Mouse (Mus musculus) hindlimb bud, embryonic 11.5 days (tissue): ENCODE results near the gene Cysrt1.

Experiments
- DNase-seq: peaks from one replicate; pipeline ENCODE4 v3.0.0-alpha.2; 2012; ENCODE audit warnings: low read depth, low spot score; ENCODE audit errors: extremely low spot score

Cysrt1 gene

GRCm38 (mm10) chr2:25242101-25242506, at the start of gene Cysrt1, which contains the start of gene Rnf208:
Gene Cysrt1 (minus strand): TSS chr2:25242452.
Gene Rnf208 (plus strand): TSS chr2:25242255.
- no peak for DNase-seq

- no peak for DNase-seq
These were observed 49.2 kb upstream of the Cysrt1 start for GRCm38 (mm10) chr2:25291184-25292053.

- DNase-seq, result no peak
These were observed 48.5 kb upstream of the Cysrt1 start for GRCm38 (mm10) chr2:25290816-25291130.

GRCm38 (mm10) chr2:25290101-25290815, 48.0 kb upstream of the Cysrt1 start:
- no peak for DNase-seq

- no peak for DNase-seq
These were observed 47.4 kb upstream of the Cysrt1 start, which contains the start of gene Lrrc26 for GRCm38 (mm10) chr2:25289651-25290050. Gene Lrrc26 (plus strand): TSS chr2:25289915.

- no peak for DNase-seq
These were observed 46.6 kb upstream of the Cysrt1 start for GRCm38 (mm10) chr2:25288734-25289345.

GRCm38 (mm10) chr2:25287927-25288649, 45.8 kb upstream of the Cysrt1 start, which contains the start of gene Tmem210:
Gene Tmem210 (plus strand): TSS chr2:25288145.
- no peak for DNase-seq

GRCm38 (mm10) chr2:25286837-25287636, 44.8 kb upstream of the Cysrt1 start:
- DNase-seq, result no peak

- no peak for DNase-seq
These were observed 44.1 kb upstream of the Cysrt1 start for GRCm38 (mm10) chr2:25286314-25286713.

- DNase-seq, result no peak
These were observed 43.3 kb upstream of the Cysrt1 start for GRCm38 (mm10) chr2:25285551-25285950.

GRCm38 (mm10) chr2:25278928-25279882, 37.0 kb upstream of the Cysrt1 start:
- no peak for DNase-seq

- no peak for DNase-seq
These were observed 30.8 kb upstream of the Cysrt1 start for GRCm38 (mm10) chr2:25273010-25273409.

GRCm38 (mm10) chr2:25272515-25272914, 30.3 kb upstream of the Cysrt1 start:
- DNase-seq, result no peak

GRCm38 (mm10) chr2:25271827-25272511, 29.7 kb upstream of the Cysrt1 start, which contains the start of the genes Ssna1 and Anapc2:
Gene Ssna1 (minus strand): TSS chr2:25272438.
Gene Anapc2 (plus strand): TSS chr2:25272478.
- DNase-seq, result peak; percentile 82

GRCm38 (mm10) chr2:25267746-25268309, 25.6 kb upstream of the Cysrt1 start:
- DNase-seq, result no peak

- DNase-seq, result no peak
These were observed 25.0 kb upstream of the Cysrt1 start for GRCm38 (mm10) chr2:25267241-25267640.

GRCm38 (mm10) chr2:25266720-25267119, 24.5 kb upstream of the Cysrt1 start:
- DNase-seq, result no peak
